Mouse (Mus musculus) lung, adult 2 months (tissue): ENCODE measurements at regions not wholly inside any gene's neighbourhood (a gene's known extent, or its start where the extent isn't known, plus 50 kb on each side); places are given as distances from the start of the nearest gene placed in this dataset.

Experiments
- DNase-seq: peaks from one replicate; pipeline ENCODE4 v3.0.0; 2022
- H3K4me1 ChIP-seq: fragments of 200-500 bp; 2 replicates; pipeline ENCODE4 v1.6.1; 2011; ENCODE audit warnings: low read length; ENCODE audit not compliant: control insufficient read depth, insufficient read depth
- H3K4me3 ChIP-seq: fragments of 200-500 bp; replicated peaks from 2 replicates; pipeline ENCODE3; 2011; ENCODE audit warnings: low read depth, mild to moderate bottlenecking, control low read depth, low read length; ENCODE audit errors: extremely low read depth
- CTCF ChIP-seq: fragments of 200-500 bp; IDR thresholded peaks from 2 replicates; pipeline ENCODE4 v1.5.1; 2011; ENCODE audit warnings: mild to moderate bottlenecking, low read length, control low read depth; ENCODE audit not compliant: insufficient read depth
- POLR2A ChIP-seq: fragments of 200-500 bp; IDR thresholded peaks from 2 replicates; pipeline ENCODE4 v1.6.1; 2011; ENCODE audit warnings: low read depth, mild to moderate bottlenecking, control low read depth, low read length, borderline replicate concordance; ENCODE audit errors: extremely low read depth
- WGBS: fragments of 180-500 bp; shearing (Covaris S2); methylation state at CpG from one replicate; pipeline ENCODE4 v1.1.7; 2018; 5-methylcytosine and 5-hydroxymethylcytosine counted together

DNA sequence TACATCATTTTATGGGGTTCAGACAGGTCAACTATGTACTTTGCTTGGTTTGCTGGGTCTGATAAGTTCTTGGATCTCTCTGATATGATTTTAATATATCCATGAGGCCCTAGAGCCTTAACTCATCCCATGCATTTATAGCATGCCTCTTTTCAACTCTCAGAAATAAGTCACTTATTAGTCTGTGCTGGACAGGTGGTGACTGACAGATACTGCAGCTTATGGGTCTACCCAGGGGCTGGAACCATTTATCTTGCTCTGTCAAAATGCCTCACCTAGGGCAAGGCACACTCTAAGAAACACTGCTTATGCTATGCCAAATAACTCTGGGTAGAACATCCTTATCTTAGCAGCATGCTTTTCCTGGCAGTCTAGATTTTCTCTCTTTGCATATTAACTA, 225.6 kb downstream of the Mbnl1 start:
- Histone ChIP-seq H3K4me3 (no peak overlapping the region), H3K4me1 (no peaks in the 10 kb centered on the region)
- TF ChIP-seq POLR2A (no peak), CTCF (no peak)
- no peak for DNase-seq

DNA sequence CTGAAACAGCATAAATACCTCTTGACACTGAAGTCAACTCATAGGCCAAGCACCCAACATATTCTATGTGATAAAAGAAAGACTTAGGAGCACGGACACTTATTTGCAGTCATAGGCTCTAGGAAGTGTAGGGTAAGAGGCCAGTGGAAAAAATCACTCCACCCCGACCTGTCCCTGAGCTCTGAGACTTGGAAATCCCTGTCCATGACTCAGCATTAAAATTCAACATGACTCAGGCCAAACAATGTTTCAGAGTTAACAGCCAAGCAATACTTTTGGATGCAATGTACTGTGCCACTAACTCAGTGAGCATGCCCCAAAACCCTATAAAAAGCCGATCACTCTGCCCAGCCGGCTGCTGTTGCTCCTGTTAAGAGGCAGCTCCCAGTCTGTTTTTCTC, 234.5 kb downstream of the Mbnl1 start:
- TF ChIP-seq POLR2A (no peak), CTCF (no peak)
- no peak for DNase-seq
- H3K4me1 ChIP-seq: no peaks in the 10 kb centered on the region
- H3K4me3 ChIP-seq: no peak overlapping the region
- 81% methylated on average over 4 of the region's 4 CpGs for WGBS

DNA sequence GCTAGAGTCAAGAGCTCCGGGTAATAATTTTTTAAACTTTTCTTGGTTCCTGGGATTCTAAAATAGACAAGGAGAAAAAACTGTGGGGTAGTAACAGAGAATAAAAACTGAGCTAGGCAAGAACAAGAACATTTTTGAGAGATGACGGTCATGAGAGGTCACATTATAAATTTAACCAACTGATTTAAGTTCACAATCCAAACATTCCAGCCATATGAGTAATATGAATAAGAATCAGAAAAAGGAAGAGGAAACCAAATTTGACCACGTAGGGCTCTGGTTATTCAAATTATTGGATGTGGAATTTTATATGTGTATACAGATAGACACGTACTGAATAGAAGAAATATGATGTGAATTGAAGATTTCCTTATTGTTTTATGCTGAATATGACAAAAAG, 240.3 kb downstream of the Mbnl1 start:
- Histone ChIP-seq H3K4me1 (no peaks in the 10 kb centered on the region), H3K4me3 (no peak overlapping the region)
- DNase-seq: no peak
- TF ChIP-seq POLR2A: no peak
- no peak for TF ChIP-seq CTCF
- 67% methylated on average over 4 of the region's 4 CpGs for WGBS

DNA sequence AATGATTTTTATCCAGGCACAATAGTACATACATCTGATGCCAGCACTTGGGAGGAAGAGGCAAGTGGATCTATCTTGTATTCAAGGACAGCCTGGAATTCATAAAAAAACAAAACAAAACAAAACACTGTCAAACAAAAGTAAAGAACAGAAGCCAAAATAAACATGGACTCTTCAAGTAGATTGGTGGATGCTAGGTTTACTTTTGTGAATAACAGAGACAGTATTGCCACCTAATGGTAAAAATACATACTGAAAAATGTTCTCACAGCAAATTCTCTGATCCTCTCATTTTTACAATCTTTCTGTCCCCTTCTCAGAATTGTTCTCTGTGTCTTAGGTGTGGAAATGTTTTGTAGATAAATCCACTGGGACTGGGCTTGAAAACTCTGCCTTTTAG, 247.7 kb downstream of the Mbnl1 start:
- TF ChIP-seq CTCF: no peak
- no peak for TF ChIP-seq POLR2A
- Histone ChIP-seq H3K4me3 (no peak overlapping the region), H3K4me1 (no peaks in the 10 kb centered on the region)
- no peak for DNase-seq

DNA sequence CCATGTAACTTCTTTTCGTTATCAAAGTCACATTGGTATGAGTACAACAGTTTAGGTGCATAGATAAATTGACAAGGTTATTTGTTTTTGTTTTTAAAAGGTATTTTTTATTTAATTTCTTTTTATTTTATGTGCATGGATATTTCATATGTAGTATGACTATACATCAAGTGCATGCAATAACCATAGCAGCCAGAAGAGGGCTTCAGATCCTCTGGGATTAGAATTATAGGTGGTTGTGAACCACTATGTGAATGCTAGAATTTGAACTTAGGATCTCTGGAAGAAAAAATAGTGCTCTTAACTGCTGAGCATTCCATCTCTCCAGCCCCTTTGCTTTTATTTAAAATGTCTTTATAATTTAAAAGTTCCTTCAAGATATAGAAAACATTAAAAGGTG, 258.7 kb downstream of the Mbnl1 start:
- 91% methylated on average over 1 of the region's 1 CpGs for WGBS
- no peak overlapping the region for H3K4me3 ChIP-seq

DNA sequence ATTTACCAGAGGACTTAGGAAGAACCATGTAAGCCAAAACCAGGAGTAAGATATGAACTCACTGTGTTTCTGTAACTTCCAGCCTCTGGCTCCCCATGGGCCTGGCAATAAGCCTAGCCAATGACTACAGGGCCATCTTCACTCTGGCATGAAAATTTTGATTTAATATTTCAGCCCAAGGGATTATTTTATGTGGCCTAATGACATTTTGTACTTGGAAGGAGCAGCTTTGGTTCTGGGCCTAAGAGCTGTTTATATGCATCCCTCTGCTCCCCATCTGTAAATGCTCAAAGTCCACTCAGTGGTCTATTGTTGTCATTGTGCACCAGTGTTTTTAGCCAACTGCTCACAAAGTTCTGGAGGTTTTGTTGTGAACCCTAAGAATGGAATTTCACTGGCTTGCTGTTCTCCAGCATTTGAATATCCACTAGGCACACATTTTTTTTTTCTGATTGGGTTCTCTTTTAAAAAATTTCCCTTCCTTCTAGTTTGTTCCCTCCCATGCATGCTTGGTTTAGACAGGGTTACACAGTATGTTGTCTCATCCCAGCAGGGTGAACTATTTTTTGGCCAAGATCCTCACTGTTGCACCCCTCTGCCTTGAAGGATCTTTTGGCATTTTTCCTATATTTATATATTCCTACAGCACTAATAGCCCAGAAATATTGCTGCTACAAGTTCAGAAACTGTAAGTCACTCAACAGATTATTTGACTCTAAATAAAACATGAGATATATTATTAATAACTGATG, 261.9 kb upstream of the P2ry1 start:
- no peak overlapping the region for H3K4me3 ChIP-seq
- DNase-seq: no peak
- no peak for TF ChIP-seq CTCF
- no peaks in the 10 kb centered on the region for H3K4me1 ChIP-seq

More for the DNA sequence above, 258.7 kb downstream of the Mbnl1 start:
- DNase-seq: no peak
- TF ChIP-seq CTCF (no peak), POLR2A (no peak)
- no peaks in the 10 kb centered on the region for H3K4me1 ChIP-seq

DNA sequence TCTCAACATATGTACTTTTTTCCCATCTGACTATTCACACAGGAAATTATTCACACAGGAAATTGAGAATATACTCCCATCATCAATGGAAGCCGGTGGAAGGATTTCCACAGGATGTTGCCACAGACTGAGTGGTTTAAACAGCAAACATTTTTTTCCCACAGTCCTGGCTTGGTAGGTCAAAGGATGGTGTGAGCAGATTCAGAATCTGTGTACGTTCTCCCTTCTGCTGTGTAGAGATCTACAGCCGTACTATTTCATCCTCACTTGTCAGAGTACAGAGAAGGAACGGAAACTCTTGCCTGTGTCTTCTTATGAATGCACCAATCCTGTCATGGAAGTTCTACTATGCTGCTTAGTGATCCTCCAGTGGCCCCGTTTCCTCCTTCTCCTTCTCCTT, 261.2 kb upstream of the P2ry1 start:
- DNase-seq: no peak
- no peak overlapping the region for H3K4me3 ChIP-seq
- TF ChIP-seq POLR2A: no peak
- TF ChIP-seq CTCF: no peak
- WGBS: 47% methylated on average over 5 of the region's 5 CpGs
- H3K4me1 ChIP-seq: no peaks in the 10 kb centered on the region

DNA sequence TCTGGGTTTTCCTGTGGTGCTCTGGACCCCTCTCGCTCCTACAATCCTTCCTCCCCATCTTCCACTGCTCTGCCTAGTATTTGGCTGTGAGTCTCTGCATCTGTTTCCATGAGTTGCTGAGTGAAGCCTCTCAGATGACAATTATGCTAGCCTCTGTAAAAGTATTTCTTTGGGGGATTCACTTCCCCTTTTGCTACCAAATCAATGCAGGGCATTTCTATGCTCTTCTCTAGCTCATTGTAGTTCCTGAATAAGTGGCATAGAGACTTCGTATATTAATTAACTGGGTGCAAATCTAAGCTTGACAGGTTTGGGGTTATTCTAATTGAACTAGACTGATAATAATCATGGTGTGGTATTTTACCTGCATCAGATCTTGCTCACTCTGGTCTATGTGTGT, 260.4 kb upstream of the P2ry1 start:
- 70% methylated on average over 2 of the region's 2 CpGs for WGBS
- DNase-seq: no peak
- no peak overlapping the region for H3K4me3 ChIP-seq
- no peak for TF ChIP-seq POLR2A
- no peak for TF ChIP-seq CTCF
- no peaks in the 10 kb centered on the region for H3K4me1 ChIP-seq

DNA sequence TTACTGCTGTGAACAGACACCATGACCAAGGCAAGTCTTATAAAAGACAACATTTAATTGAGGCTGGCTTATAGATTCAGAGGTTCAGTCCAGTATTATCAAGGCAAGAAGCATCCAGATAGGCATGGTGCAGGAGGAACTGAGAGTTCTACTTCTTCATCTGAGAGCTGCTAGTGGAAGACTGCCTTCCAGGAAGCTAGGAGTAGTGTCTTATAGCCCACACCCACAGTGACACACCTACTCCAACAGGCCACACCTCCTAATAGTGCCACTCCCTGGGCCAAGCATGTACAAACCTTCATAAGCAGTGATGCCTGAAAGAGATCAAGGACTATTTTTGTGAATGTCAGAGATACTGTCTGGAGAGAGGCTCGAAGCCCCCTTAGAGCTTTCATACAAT, 257.5 kb upstream of the P2ry1 start:
- 89% methylated on average over 1 of the region's 1 CpGs for WGBS
- Histone ChIP-seq H3K4me3 (no peak overlapping the region), H3K4me1 (no peaks in the 10 kb centered on the region)
- no peak for TF ChIP-seq POLR2A
- no peak for TF ChIP-seq CTCF
- DNase-seq: no peak

DNA sequence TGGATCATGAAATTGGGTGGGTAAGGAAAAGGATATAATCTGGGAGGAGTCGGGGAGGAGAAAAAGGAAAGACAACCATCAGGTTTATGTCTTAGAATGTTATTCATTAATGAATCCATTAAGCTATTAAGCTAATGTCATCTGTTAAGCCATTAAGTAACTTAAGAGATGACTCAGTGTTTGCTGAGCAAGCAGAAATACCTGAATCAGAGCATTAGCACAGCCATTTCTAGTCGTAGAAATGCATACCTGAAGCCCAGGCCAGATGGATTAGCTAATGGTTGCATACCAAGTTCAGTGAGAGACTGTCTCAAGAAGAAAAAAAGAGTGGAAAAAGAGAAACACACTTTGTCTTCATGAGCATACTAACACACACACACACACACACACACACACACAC, 244.0 kb upstream of the P2ry1 start:
- H3K4me3 ChIP-seq: no peak overlapping the region
- H3K4me1 ChIP-seq: no peaks in the 10 kb centered on the region
- DNase-seq: no peak
- TF ChIP-seq CTCF: no peak
- 59% methylated on average over 2 of the region's 2 CpGs for WGBS
